Mouse (Mus musculus) T-cell, adult 2 months (primary cell): ENCODE measurements around the gene Musk.

ENCODE experiments used
- DNase-seq: peaks from one replicate; pipeline ENCODE4 v3.0.0; 2022; ENCODE audit warnings: low spot score

Musk gene

DNA sequence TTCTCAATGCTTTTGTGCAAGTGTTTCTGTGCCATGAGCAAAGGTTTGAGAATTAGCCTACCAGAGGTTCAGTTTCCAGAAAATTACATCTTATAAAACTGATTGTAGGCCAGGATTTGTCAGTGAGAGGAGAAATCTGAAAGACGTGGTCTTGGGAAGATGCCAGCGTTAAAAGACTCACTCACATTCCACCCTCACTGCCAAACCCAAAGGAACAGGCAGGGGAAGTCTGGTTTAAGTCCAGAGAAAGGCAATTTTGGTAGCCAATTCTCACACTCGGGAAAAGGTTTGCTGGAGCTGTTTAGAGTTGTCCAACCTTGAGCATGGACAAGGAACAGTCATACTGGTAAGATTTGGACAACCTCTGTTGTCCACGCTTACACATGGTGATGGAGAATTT, 131.6 kb downstream of the Musk start:
- no peak for DNase-seq

DNA sequence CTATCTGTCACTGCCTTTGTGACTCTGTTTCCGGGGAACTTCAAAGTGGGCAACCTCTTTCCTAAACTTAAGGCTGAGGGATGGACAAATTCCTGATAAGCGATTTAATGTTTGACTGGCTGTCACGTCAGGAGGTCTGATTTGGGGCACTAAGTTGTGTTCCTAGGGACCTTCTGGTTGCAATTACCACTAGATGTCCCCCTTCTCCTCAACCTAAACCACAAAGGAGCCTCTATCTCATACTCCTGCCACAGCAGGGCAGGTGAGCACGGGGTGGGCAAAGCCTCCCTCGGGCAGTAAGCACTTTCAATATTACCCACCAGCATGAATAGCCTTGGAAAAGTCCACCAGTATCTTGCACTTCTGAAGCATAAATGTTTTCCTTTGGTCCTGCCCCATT, 133.5 kb downstream of the Musk start:
- DNase-seq = no peak

DNA sequence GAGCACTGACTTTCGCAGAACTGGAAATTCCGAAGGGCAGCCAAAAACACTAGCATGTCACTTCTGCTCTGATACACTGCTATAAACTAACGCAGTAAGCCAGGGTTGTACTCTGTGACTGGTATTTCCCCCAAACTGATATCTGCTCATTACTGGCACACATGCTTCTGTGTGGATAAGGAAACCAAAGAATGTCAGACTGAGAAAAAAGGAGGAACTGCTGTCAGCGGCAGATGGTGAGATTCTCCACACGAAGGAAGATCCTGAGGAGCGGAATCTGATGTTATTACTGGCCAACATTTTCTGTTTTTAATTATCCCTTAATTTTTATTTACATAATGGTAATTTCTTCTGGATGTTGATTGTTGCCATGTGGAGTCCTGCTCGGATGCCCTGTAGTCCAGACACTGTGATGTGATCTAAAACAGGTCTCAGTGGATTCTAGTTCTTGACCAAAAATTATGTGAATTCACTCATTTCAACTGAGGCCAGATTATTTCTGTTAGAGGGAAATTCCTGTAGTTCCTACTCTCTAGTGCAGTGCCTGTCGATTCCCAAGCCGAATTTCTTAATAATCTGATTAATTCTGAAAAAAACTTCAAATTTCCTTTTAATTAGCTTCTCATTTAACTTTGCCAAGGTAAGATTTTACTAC, 137.6 kb downstream of the Musk start:
- no peak for DNase-seq
